Mouse (Mus musculus) kidney, embryonic 16.5 days (tissue): ENCODE measurements around the gene Cplx1. TPM values are rescaled to one million over a fixed set of nuclear protein-coding genes. Genes with fewer than 3 reads are reported as not detected.

Source experiments
- ATAC-seq: fragments of 200-750 bp; cut with Nextera tagmentation; 2 replicates; pipeline ENCODE4 v1.8.0; 2017; ENCODE audit warnings: moderate TSS enrichment; ENCODE audit not compliant: low FRiP score, low TSS enrichment
- H3K27ac ChIP-seq: fragments of 300-500 bp; sonication (generic); 2 replicates; pipeline ENCODE4 v1.5.1; 2014; ENCODE audit warnings: low read length
- H3K27me3 ChIP-seq: fragments of 300-500 bp; sonication (generic); 2 replicates; pipeline ENCODE4 v1.6.1; 2014; ENCODE audit warnings: low read length, control low read depth, mixed read lengths; ENCODE audit not compliant: insufficient read depth
- H3K36me3 ChIP-seq: fragments of 300-500 bp; sonication (generic); 2 replicates; pipeline ENCODE4 v1.6.1; 2014; ENCODE audit warnings: low read length, control low read depth, mixed read lengths; ENCODE audit not compliant: insufficient read depth
- H3K4me1 ChIP-seq: fragments of 300-500 bp; sonication (generic); 2 replicates; pipeline ENCODE4 v1.6.1; 2014; ENCODE audit warnings: low read length, control low read depth, mixed read lengths; ENCODE audit not compliant: insufficient read depth
- H3K4me2 ChIP-seq: fragments of 300-500 bp; sonication (generic); replicated peaks from 2 replicates; pipeline ENCODE4 v1.6.1; 2014; ENCODE audit warnings: low read depth, low read length
- H3K4me3 ChIP-seq: fragments of 300-500 bp; sonication (generic); 2 replicates; pipeline ENCODE4 v1.5.1; 2014; ENCODE audit warnings: mild to moderate bottlenecking, low read length
- H3K9ac ChIP-seq: fragments of 300-500 bp; sonication (generic); replicated peaks from 2 replicates; pipeline ENCODE4 v1.6.1; 2014; ENCODE audit warnings: low read length
- H3K9me3 ChIP-seq: fragments of 300-500 bp; sonication (generic); 2 replicates; pipeline ENCODE4 v1.6.1; 2016; ENCODE audit warnings: low read length, control low read depth
- WGBS: fragments of 180-500 bp; shearing (Covaris S2); extraction: QIAGEN DNeasy Blood & Tissue Kit; methylation state at CpG from one replicate; pipeline ENCODE4 v1.1.7; 2014; 5-methylcytosine and 5-hydroxymethylcytosine counted together
- polyA plus RNA-seq: library from polyadenylated mRNA; unstranded; fragments of >200 nt; fragmentation: Nextera tagmentation; extraction: Ambion mirVana; gene quantifications from 2 replicates; pipeline ENCODE4 v1.2.1, GENCODE M21; 2015

Gene Cplx1
- polyA plus RNA-seq, 1 experiment from 2014 or later = 0.44 TPM

DNA sequence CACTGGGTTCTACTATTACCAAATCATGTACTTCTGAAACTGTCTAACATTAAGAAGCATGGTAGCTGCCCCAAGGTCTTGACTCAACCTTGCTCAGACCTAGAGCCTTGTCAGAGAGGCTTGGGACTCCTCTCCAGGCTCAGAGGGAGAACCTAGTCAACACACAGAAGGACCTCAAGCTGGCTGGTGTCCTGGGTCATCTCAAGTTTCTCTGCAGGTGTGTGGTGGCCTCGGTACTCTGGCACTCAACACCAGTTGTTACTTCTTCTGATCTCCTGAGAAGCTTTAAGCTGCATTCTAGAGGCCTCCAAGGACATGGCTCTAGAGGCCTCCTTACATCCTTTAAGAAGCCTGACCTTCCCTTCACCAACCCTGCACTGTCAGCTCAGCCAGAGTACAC is 4.2 kb upstream of the Cplx1 start:
- Histone ChIP-seq H3K36me3 (no peaks in the 10 kb centered on the region), H3K4me3 (no peak overlapping the region), H3K4me1 (peaks cover 11% of the 10 kb centered on the region; the same call in 1 of the 2 replicates), H3K4me2 (no peak overlapping the region), H3K27ac (no peak overlapping the region), H3K27me3 (peaks cover 21% of the 10 kb centered on the region), H3K9ac (no peak overlapping the region), H3K9me3 (no peaks in the 10 kb centered on the region)
- 56% methylated on average over 1 of the region's 1 CpGs for WGBS
- no peak for ATAC-seq

DNA sequence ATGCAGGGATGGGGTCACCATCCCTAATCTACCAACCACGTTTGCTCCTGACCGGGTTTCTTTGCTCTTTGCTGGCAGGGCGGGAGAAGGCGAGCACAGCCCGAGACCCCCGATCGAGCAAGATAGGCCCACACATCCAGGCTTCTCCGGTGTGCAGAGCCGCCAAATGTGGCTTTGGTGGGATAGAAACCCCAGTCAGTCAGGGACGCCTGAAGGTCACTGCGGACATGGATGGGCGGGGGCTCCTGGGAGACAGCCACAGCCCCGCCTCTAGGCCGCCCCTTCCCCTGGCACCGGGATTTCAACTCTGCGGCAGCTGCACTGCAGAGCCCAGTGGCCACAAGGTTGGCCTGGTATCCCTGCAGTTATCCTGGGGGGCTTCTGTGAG is 377 bp upstream of the Cplx1 start:
- Histone ChIP-seq H3K4me2 (peak overlapping the region; percentile 61), H3K9me3 (no peaks in the 10 kb centered on the region), H3K4me1 (peaks cover 11% of the 10 kb centered on the region; the same call in 1 of the 2 replicates), H3K4me3 (peak overlapping the region; percentile 33), H3K27ac (no peak overlapping the region), H3K9ac (no peak overlapping the region), H3K27me3 (peaks cover 29% of the 10 kb centered on the region), H3K36me3 (no peaks in the 10 kb centered on the region)
- 0 out of 2 replicates have a peak, but pooled peaks have one; percentile 29 for ATAC-seq
- 1% methylated on average over 16 of the region's 16 CpGs for WGBS

DNA sequence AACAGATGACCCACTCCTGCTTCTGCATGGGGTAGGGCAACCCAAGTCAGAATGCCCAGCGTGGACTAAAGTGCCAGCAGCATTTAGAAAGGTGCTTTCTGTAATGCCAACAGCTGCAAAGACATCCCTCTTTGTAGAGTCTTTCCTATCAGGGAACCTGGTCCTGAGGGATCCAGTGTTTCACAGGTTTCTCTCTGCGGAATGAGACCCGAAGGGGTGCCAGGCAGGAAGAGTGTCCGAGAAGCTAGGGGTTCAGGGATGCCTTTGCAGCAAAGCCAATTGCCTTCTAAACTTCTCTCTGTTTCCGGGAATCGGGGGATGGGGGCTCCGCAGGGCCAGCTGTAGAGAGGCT is 711 bp downstream of the Cplx1 start:
- H3K4me2 ChIP-seq = peak overlapping the region; percentile 61
- peaks cover 29% of the 10 kb centered on the region for H3K27me3 ChIP-seq
- H3K4me1 ChIP-seq = peaks cover 11% of the 10 kb centered on the region; the same call in 1 of the 2 replicates
- 21% methylated on average over 7 of the region's 7 CpGs for WGBS
- H3K9ac ChIP-seq = no peak overlapping the region
- H3K36me3 ChIP-seq = no peaks in the 10 kb centered on the region
- no peaks in the 10 kb centered on the region for H3K9me3 ChIP-seq
- no peak for ATAC-seq
- no peak overlapping the region for H3K27ac ChIP-seq
- H3K4me3 ChIP-seq = no peak overlapping the region

DNA sequence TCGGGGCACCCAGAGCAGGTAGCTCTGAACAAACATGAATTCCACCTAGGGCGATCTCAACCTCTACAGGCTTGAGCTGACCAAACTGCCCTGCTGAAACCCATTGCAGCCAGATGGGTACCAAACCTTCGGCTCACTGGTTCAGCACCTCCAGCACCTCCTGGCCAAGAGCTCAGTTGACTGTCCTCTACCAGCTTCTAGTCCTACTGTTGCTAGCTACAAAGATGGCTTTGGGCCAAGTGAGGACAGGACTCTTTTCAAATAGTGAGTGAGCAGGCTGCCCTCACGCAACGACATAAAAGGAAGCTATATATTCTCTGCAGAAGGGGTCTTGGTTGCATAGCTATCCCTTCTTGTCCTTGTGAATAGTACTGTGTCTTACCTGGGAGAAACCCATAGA is 2.2 kb downstream of the Cplx1 start:
- Histone ChIP-seq H3K4me2 (no peak overlapping the region), H3K36me3 (no peaks in the 10 kb centered on the region), H3K4me3 (no peak overlapping the region), H3K27me3 (peaks cover 29% of the 10 kb centered on the region), H3K9ac (no peak overlapping the region), H3K27ac (no peak overlapping the region), H3K9me3 (no peaks in the 10 kb centered on the region), H3K4me1 (peaks cover 11% of the 10 kb centered on the region; the same call in 1 of the 2 replicates)
- WGBS = 81% methylated on average over 5 of the region's 5 CpGs
- ATAC-seq = no peak

DNA sequence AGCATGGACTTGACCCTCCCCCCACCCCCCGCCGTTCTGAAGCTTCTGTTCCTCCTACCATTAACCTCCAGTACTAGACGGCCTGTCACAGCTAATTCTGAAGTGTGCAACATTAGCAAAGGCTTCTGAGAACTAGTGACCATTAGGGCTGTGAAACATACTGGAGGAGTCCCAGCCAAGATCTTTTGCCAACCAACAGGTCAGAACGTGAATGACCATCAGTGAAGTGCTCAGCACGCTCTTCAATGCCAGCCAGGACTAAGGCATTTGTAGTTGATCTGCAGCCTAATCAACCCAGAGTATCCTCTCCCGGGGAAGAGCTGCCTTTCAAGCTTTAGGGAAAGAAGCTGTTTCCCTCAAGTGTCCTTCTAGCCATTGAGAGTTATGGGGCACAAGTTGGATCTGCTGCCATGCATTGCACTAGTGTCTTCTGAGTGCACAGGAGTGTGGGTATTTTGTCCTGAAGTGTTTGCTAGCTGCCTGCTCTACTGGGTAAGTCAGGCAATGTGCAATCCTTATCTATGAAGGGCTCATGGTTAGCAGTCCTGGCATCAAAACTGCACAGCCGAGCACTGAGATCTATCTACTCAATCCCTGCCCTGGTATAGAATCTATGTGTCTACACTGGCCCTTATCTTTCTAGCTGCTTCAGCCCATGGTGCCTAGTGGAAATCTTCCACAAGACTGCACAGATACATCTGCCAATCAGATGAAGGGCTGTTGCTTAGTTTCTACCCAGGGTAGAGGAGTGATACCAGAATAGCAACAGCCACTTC is 6.1 kb downstream of the Cplx1 start:
- WGBS = 71% methylated on average over 7 of the region's 7 CpGs
- H3K4me1 ChIP-seq = no peaks in the 10 kb centered on the region
- H3K27me3 ChIP-seq = peaks cover 4% of the 10 kb centered on the region; the same call in 1 of the 2 replicates
- no peak overlapping the region for H3K4me2 ChIP-seq
- H3K4me3 ChIP-seq = no peak overlapping the region
- no peaks in the 10 kb centered on the region for H3K9me3 ChIP-seq
- no peak overlapping the region for H3K27ac ChIP-seq
- H3K9ac ChIP-seq = no peak overlapping the region
- no peak for ATAC-seq
- no peaks in the 10 kb centered on the region for H3K36me3 ChIP-seq

DNA sequence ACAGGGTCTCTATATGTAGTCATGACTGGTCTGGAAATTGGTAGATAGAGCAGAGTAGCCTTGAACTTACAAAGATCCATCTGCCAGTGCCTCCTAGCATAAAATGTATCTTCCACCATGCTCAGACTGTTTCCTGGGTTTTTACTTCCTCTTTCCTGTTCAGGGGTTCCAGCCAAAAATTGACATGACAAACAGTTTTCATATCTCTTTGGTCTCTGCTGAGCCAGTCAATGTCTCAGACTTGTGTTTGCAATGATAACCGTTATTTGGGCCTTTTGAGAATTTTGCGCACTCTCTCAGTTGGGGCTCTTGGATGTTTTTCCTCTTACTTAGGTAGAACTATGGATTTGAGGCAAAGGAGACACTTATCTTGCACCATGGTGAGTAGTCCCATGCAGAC is 15.6 kb downstream of the Cplx1 start:
- H3K4me1 ChIP-seq = no peaks in the 10 kb centered on the region
- no peaks in the 10 kb centered on the region for H3K36me3 ChIP-seq
- no peak overlapping the region for H3K27ac ChIP-seq
- no peak overlapping the region for H3K4me2 ChIP-seq
- H3K9ac ChIP-seq = no peak overlapping the region
- ATAC-seq = no peak
- WGBS = 96% methylated on average over 2 of the region's 2 CpGs
- H3K27me3 ChIP-seq = no peaks in the 10 kb centered on the region
- no peak overlapping the region for H3K4me3 ChIP-seq
- H3K9me3 ChIP-seq = peaks cover 11% of the 10 kb centered on the region

DNA sequence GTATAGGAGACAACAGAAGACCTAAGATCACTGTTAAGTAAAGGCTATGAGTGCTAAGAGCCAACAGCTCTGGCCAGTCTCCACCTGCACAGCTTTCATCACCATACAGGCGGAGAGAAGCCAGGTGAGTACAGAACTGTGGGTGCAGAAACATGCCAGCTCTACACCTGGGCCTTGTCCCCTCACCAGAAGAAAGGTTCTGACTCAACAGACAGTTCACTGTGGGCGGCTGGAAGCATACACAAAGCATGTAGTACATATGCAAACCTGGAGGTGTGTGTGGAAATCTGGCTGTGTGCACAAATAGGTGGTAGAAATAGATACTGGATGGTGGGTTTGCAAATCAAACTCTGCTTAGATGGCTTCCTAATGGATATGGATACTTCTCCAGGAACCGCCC is 27.2 kb downstream of the Cplx1 start:
- Histone ChIP-seq H3K9ac (no peak overlapping the region), H3K27ac (no peak overlapping the region), H3K4me3 (no peak overlapping the region), H3K9me3 (no peaks in the 10 kb centered on the region), H3K4me1 (no peaks in the 10 kb centered on the region), H3K27me3 (no peaks in the 10 kb centered on the region), H3K36me3 (no peaks in the 10 kb centered on the region), H3K4me2 (no peak overlapping the region)
- 90% methylated on average over 3 of the region's 3 CpGs for WGBS
- ATAC-seq = no peak

DNA sequence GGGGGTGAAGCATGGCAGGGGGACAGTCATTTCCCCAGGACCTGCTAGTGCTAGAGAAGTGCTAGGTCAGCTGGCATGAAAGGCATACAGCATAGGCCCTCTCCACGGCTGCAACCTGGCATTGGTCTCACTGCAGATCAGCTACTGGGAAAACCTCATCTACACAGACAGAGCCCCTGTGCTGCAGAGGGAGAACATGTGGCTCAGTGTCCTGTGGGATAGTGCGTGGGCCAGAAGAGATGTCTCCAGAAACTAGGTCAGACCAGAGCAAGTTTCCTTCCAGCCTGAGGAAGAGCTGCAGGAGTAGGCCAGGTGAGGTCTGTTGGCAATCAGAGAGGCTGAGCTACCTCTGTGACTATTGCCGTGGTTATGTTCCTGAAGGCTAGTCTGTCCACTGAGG is 27.9 kb downstream of the Cplx1 start:
- Histone ChIP-seq H3K4me2 (no peak overlapping the region), H3K9ac (no peak overlapping the region), H3K27me3 (no peaks in the 10 kb centered on the region), H3K4me3 (no peak overlapping the region), H3K9me3 (no peaks in the 10 kb centered on the region), H3K4me1 (no peaks in the 10 kb centered on the region), H3K36me3 (no peaks in the 10 kb centered on the region), H3K27ac (no peak overlapping the region)
- WGBS = 77% methylated on average over 3 of the region's 3 CpGs
- ATAC-seq = no peak

DNA sequence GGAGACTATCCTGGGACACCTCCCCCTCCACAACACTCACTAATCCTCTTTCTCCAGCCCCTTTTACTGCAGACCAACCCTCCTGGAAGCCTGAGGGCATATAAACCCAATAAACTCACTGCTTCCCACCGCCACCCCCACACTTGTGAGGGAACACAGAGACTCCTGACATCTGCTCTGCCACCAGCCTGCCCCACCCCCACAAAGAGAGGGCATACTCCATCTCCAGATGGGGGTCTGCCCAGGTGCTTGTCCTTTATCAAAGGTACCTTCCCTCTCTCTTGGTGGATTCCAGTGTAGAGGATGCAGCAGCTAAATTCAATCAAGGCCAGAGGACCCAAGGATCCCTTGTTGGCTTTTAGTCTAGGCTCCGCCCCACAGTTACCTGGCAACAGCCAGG is 28.8 kb downstream of the Cplx1 start:
- Histone ChIP-seq H3K9ac (no peak overlapping the region), H3K27me3 (no peaks in the 10 kb centered on the region), H3K4me1 (no peaks in the 10 kb centered on the region), H3K9me3 (no peaks in the 10 kb centered on the region), H3K36me3 (no peaks in the 10 kb centered on the region), H3K4me2 (no peak overlapping the region), H3K4me3 (no peak overlapping the region), H3K27ac (no peak overlapping the region)
- no peak for ATAC-seq
- WGBS = 41% methylated on average over 2 of the region's 2 CpGs

DNA sequence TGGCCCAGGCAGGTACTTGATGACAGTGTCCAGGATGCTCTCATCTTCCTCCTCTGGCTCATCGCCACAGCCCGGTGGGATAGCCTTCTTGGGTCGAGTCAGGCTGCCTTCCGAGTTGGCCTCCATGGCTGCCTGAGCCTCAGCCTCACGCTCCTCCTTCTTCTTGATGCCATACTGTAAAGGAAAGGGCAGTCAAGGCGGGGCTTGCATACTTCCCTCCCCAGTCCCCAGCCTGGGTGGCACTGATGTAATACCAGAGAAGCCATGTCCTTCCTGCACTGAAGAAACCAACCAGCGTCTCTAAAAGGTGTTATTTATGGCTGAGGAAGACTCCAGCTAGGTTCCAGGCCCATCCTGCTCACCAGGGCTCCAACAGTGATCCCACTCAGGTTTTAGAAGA is 29.7 kb downstream of the Cplx1 start:
- Histone ChIP-seq H3K4me2 (no peak overlapping the region), H3K4me1 (no peaks in the 10 kb centered on the region), H3K9me3 (no peaks in the 10 kb centered on the region), H3K27ac (no peak overlapping the region), H3K4me3 (no peak overlapping the region), H3K27me3 (no peaks in the 10 kb centered on the region), H3K9ac (no peak overlapping the region), H3K36me3 (no peaks in the 10 kb centered on the region)
- no peak for ATAC-seq
- WGBS = 71% methylated on average over 7 of the region's 7 CpGs
